Mouse (Mus musculus) forebrain, embryonic 13.5 days (tissue): ENCODE measurements at regions not wholly inside any gene's neighbourhood (a gene's known extent, or its start where the extent isn't known, plus 50 kb on each side); places are given as distances from the start of the nearest gene placed in this dataset.

Experiments
- ATAC-seq: fragments of 200-750 bp; cut with Nextera tagmentation; 2 replicates; pipeline ENCODE4 v1.8.0; 2017
- H3K27ac ChIP-seq: fragments of 300-500 bp; sonication (generic); 2 replicates; pipeline ENCODE4 v1.5.1; 2015; ENCODE audit warnings: inconsistent platforms, mild to moderate bottlenecking, moderate library complexity
- H3K27me3 ChIP-seq: fragments of 300-500 bp; sonication (generic); 2 replicates; pipeline ENCODE4 v1.6.1; 2015; ENCODE audit warnings: mild to moderate bottlenecking, inconsistent platforms
- H3K36me3 ChIP-seq: fragments of 300-500 bp; sonication (generic); 2 replicates; pipeline ENCODE4 v1.6.1; 2015; ENCODE audit warnings: mild to moderate bottlenecking, inconsistent platforms; ENCODE audit not compliant: poor library complexity, severe bottlenecking
- H3K4me1 ChIP-seq: fragments of 300-500 bp; sonication (generic); 2 replicates; pipeline ENCODE4 v1.6.1; 2015; ENCODE audit warnings: inconsistent platforms
- H3K4me2 ChIP-seq: fragments of 300-500 bp; sonication (generic); 2 replicates; pipeline ENCODE4 v1.6.1; 2015; ENCODE audit warnings: inconsistent platforms, mild to moderate bottlenecking, moderate library complexity
- H3K4me3 ChIP-seq: fragments of 300-500 bp; sonication (generic); 2 replicates; pipeline ENCODE4 v1.5.1; 2015; ENCODE audit warnings: mild to moderate bottlenecking, inconsistent platforms
- H3K9ac ChIP-seq: fragments of 300-500 bp; sonication (generic); 2 replicates; pipeline ENCODE4 v1.6.1; 2015; ENCODE audit warnings: mild to moderate bottlenecking, inconsistent platforms
- H3K9me3 ChIP-seq: fragments of 300-500 bp; sonication (generic); replicated peaks from 2 replicates; pipeline ENCODE4 v1.6.1; 2016; ENCODE audit warnings: inconsistent platforms
- WGBS: fragments of 180-500 bp; shearing (Covaris S2); methylation state at CpG from one replicate; pipeline ENCODE4 v1.1.7; 2015; 5-methylcytosine and 5-hydroxymethylcytosine counted together

GRCm38 (mm10) chr13:53688934-53689333 lies 216.1 kb upstream of the Msx2 start:
- Histone ChIP-seq H3K9ac (no peak overlapping the region), H3K36me3 (no peaks in the 10 kb centered on the region), H3K27ac (no peak overlapping the region), H3K4me1 (peaks cover 17% of the 10 kb centered on the region), H3K9me3 (no peaks in the 10 kb centered on the region), H3K4me2 (peak overlapping the region; percentile 29; the same call in 1 of the 2 replicates), H3K4me3 (no peak overlapping the region), H3K27me3 (peaks cover 41% of the 10 kb centered on the region)
- WGBS, result 52% methylated on average over 8 of the region's 8 CpGs
- no peak for ATAC-seq

- Histone ChIP-seq H3K4me1 (peaks cover 17% of the 10 kb centered on the region), H3K9me3 (no peaks in the 10 kb centered on the region), H3K9ac (no peak overlapping the region), H3K4me2 (peak overlapping the region; percentile 29; the same call in 1 of the 2 replicates), H3K4me3 (no peak overlapping the region), H3K27me3 (peaks cover 41% of the 10 kb centered on the region), H3K27ac (no peak overlapping the region), H3K36me3 (no peaks in the 10 kb centered on the region)
- ATAC-seq, result peak; percentile 70; the same call in 1 of the 2 replicates
- 9% methylated on average over 13 of the region's 13 CpGs for WGBS
Measured at GRCm38 (mm10) chr13:53688489-53688888, 215.6 kb upstream of the Msx2 start.

GRCm38 (mm10) chr13:53684498-53684897 lies 211.6 kb upstream of the Msx2 start:
- H3K4me2 ChIP-seq, result no peak overlapping the region
- H3K27me3 ChIP-seq, result peaks cover 27% of the 10 kb centered on the region
- H3K4me1 ChIP-seq, result peaks cover 27% of the 10 kb centered on the region
- ATAC-seq, result no peak
- WGBS, result 44% methylated on average over 5 of the region's 5 CpGs
- no peak overlapping the region for H3K27ac ChIP-seq
- no peaks in the 10 kb centered on the region for H3K36me3 ChIP-seq
- H3K9ac ChIP-seq, result no peak overlapping the region
- no peaks in the 10 kb centered on the region for H3K9me3 ChIP-seq
- H3K4me3 ChIP-seq, result no peak overlapping the region

GRCm38 (mm10) chr13:53677187-53677586 lies 204.3 kb upstream of the Msx2 start:
- H3K27ac ChIP-seq, result no peak overlapping the region
- ATAC-seq, result no peak
- no peak overlapping the region for H3K9ac ChIP-seq
- no peak overlapping the region for H3K4me3 ChIP-seq
- 93% methylated on average over 10 of the region's 10 CpGs for WGBS
- 0 out of 2 replicates have a peak, but pooled peaks cover 10% of the 10 kb centered on the region for H3K4me1 ChIP-seq
- H3K9me3 ChIP-seq, result no peaks in the 10 kb centered on the region
- no peak overlapping the region for H3K4me2 ChIP-seq
- H3K36me3 ChIP-seq, result no peaks in the 10 kb centered on the region
- peaks cover 8% of the 10 kb centered on the region; the same call in 1 of the 2 replicates for H3K27me3 ChIP-seq

- Histone ChIP-seq H3K27me3 (no peaks in the 10 kb centered on the region), H3K9me3 (0 out of 2 replicates have a peak, but pooled peaks cover 3% of the 10 kb centered on the region), H3K4me2 (no peak overlapping the region), H3K9ac (no peak overlapping the region), H3K4me3 (no peak overlapping the region), H3K36me3 (no peaks in the 10 kb centered on the region), H3K4me1 (no peaks in the 10 kb centered on the region), H3K27ac (no peak overlapping the region)
- no peak for ATAC-seq
- WGBS, result 85% methylated on average over 19 of the region's 19 CpGs
Measured at GRCm38 (mm10) chr13:53670361-53670760, 197.5 kb upstream of the Msx2 start.

GRCm38 (mm10) chr13:53667518-53667917 lies 194.6 kb upstream of the Msx2 start:
- Histone ChIP-seq H3K4me1 (no peaks in the 10 kb centered on the region), H3K36me3 (no peaks in the 10 kb centered on the region), H3K9ac (no peak overlapping the region), H3K27ac (no peak overlapping the region), H3K9me3 (0 out of 2 replicates have a peak, but pooled peaks cover 3% of the 10 kb centered on the region), H3K4me3 (no peak overlapping the region), H3K4me2 (no peak overlapping the region), H3K27me3 (no peaks in the 10 kb centered on the region)
- ATAC-seq, result no peak
- 94% methylated on average over 4 of the region's 4 CpGs for WGBS

GRCm38 (mm10) chr13:53665592-53665991 lies 192.7 kb upstream of the Msx2 start:
- Histone ChIP-seq H3K4me1 (no peaks in the 10 kb centered on the region), H3K27ac (no peak overlapping the region), H3K27me3 (no peaks in the 10 kb centered on the region), H3K4me2 (no peak overlapping the region), H3K9ac (no peak overlapping the region), H3K36me3 (no peaks in the 10 kb centered on the region), H3K4me3 (no peak overlapping the region), H3K9me3 (0 out of 2 replicates have a peak, but pooled peaks cover 3% of the 10 kb centered on the region)
- WGBS, result 89% methylated on average over 2 of the region's 2 CpGs
- no peak for ATAC-seq

GRCm38 (mm10) chr13:53664631-53665230 lies 191.9 kb upstream of the Msx2 start:
- no peak overlapping the region for H3K27ac ChIP-seq
- ATAC-seq, result no peak
- no peak overlapping the region for H3K9ac ChIP-seq
- H3K9me3 ChIP-seq, result 0 out of 2 replicates have a peak, but pooled peaks cover 3% of the 10 kb centered on the region
- H3K4me1 ChIP-seq, result no peaks in the 10 kb centered on the region
- no peaks in the 10 kb centered on the region for H3K27me3 ChIP-seq
- no peak overlapping the region for H3K4me2 ChIP-seq
- no peaks in the 10 kb centered on the region for H3K36me3 ChIP-seq
- WGBS, result 86% methylated on average over 7 of the region's 7 CpGs
- H3K4me3 ChIP-seq, result no peak overlapping the region

GRCm38 (mm10) chr13:53652826-53653225 lies 180.0 kb upstream of the Msx2 start:
- WGBS, result 61% methylated on average over 4 of the region's 4 CpGs
- no peak for ATAC-seq
- peaks cover 10% of the 10 kb centered on the region for H3K27me3 ChIP-seq
- H3K4me2 ChIP-seq, result no peak overlapping the region
- no peak overlapping the region for H3K9ac ChIP-seq
- no peaks in the 10 kb centered on the region for H3K36me3 ChIP-seq
- H3K27ac ChIP-seq, result no peak overlapping the region
- no peaks in the 10 kb centered on the region for H3K4me1 ChIP-seq
- no peak overlapping the region for H3K4me3 ChIP-seq
- H3K9me3 ChIP-seq, result no peaks in the 10 kb centered on the region

GRCm38 (mm10) chr13:53648353-53648752 lies 175.5 kb upstream of the Msx2 start:
- H3K36me3 ChIP-seq, result no peaks in the 10 kb centered on the region
- no peaks in the 10 kb centered on the region for H3K27me3 ChIP-seq
- no peak overlapping the region for H3K27ac ChIP-seq
- no peak overlapping the region for H3K4me3 ChIP-seq
- no peaks in the 10 kb centered on the region for H3K4me1 ChIP-seq
- no peak overlapping the region for H3K4me2 ChIP-seq
- whole genome bisulfite sequencing, result 90% methylated on average over 15 of the region's 15 CpGs
- H3K9ac ChIP-seq, result no peak overlapping the region
- H3K9me3 ChIP-seq, result no peaks in the 10 kb centered on the region
- no peak for ATAC-seq

GRCm38 (mm10) chr13:53642557-53642956 lies 169.7 kb upstream of the Msx2 start:
- 56% methylated on average over 5 of the region's 5 CpGs for WGBS
- H3K4me1 ChIP-seq, result peaks cover 8% of the 10 kb centered on the region
- ATAC-seq, result no peak
- H3K4me2 ChIP-seq, result no peak overlapping the region
- no peak overlapping the region for H3K27ac ChIP-seq
- H3K36me3 ChIP-seq, result no peaks in the 10 kb centered on the region
- H3K4me3 ChIP-seq, result no peak overlapping the region
- H3K9me3 ChIP-seq, result no peaks in the 10 kb centered on the region
- H3K9ac ChIP-seq, result no peak overlapping the region
- H3K27me3 ChIP-seq, result 0 out of 2 replicates have a peak, but pooled peaks cover 7% of the 10 kb centered on the region

GRCm38 (mm10) chr13:53639584-53639983 lies 166.7 kb upstream of the Msx2 start:
- no peak overlapping the region for H3K4me3 ChIP-seq
- no peak overlapping the region for H3K27ac ChIP-seq
- ATAC-seq, result no peak
- no peaks in the 10 kb centered on the region for H3K9me3 ChIP-seq
- WGBS, result 85% methylated on average over 5 of the region's 5 CpGs
- H3K4me2 ChIP-seq, result no peak overlapping the region
- peaks cover 14% of the 10 kb centered on the region for H3K4me1 ChIP-seq
- peaks cover 16% of the 10 kb centered on the region; the same call in 1 of the 2 replicates for H3K27me3 ChIP-seq
- H3K9ac ChIP-seq, result no peak overlapping the region
- H3K36me3 ChIP-seq, result no peaks in the 10 kb centered on the region

GRCm38 (mm10) chr13:53639115-53639514 lies 166.2 kb upstream of the Msx2 start:
- no peak overlapping the region for H3K9ac ChIP-seq
- H3K27ac ChIP-seq, result no peak overlapping the region
- WGBS, result 89% methylated on average over 10 of the region's 10 CpGs
- no peaks in the 10 kb centered on the region for H3K9me3 ChIP-seq
- H3K4me3 ChIP-seq, result no peak overlapping the region
- peaks cover 17% of the 10 kb centered on the region for H3K4me1 ChIP-seq
- ATAC-seq, result no peak
- H3K36me3 ChIP-seq, result no peaks in the 10 kb centered on the region
- H3K27me3 ChIP-seq, result peaks cover 16% of the 10 kb centered on the region; the same call in 1 of the 2 replicates
- H3K4me2 ChIP-seq, result no peak overlapping the region
